Mouse (Mus musculus) MEL-GATA-1-ER (cell line): ENCODE results near the gene Gm19684.
"Not testable (repeated sequence)": the region's sequence is repeated elsewhere in the genome, so short reads cannot be mapped to it uniquely, and the experiment has no call there.

Source experiments
- DNase-seq: peaks from one replicate; pipeline ENCODE4 v3.0.0-alpha.2; 2012; ENCODE audit warnings: low read depth; ENCODE audit errors: extremely low read depth

Gene Gm19684

GRCm38 (mm10) chr17:36121352-36122020 is at the start of gene Gm19684:
Gene Gm19684, plus strand, starts transcription at chr17:36121678.
- peak; percentile 62 for DNase-seq

- DNase-seq: not testable (repeated sequence)
Measured at GRCm38 (mm10) chr17:36081901-36082300, 39.6 kb upstream of the Gm19684 start.

- DNase-seq: not testable (repeated sequence)
Measured at GRCm38 (mm10) chr17:36082519-36083232, 38.8 kb upstream of the Gm19684 start.

GRCm38 (mm10) chr17:36083266-36083869 is 38.1 kb upstream of the Gm19684 start:
- no peak for DNase-seq

- DNase-seq: no peak
Measured at GRCm38 (mm10) chr17:36083870-36084451, 37.5 kb upstream of the Gm19684 start.

GRCm38 (mm10) chr17:36085976-36086375 is 35.5 kb upstream of the Gm19684 start:
- DNase-seq: not testable (repeated sequence)

- DNase-seq: not testable (repeated sequence)
Measured at GRCm38 (mm10) chr17:36091933-36092332, 29.5 kb upstream of the Gm19684 start.

GRCm38 (mm10) chr17:36092520-36092919 is 29.0 kb upstream of the Gm19684 start:
- DNase-seq: not testable (repeated sequence)

- DNase-seq: no peak
Measured at GRCm38 (mm10) chr17:36093936-36094335, 27.5 kb upstream of the Gm19684 start.

GRCm38 (mm10) chr17:36099603-36100002 is 21.9 kb upstream of the Gm19684 start:
- not testable (repeated sequence) for DNase-seq

GRCm38 (mm10) chr17:36102091-36102490 is 19.4 kb upstream of the Gm19684 start:
- DNase-seq: not testable (repeated sequence)

GRCm38 (mm10) chr17:36110129-36110528 is 11.3 kb upstream of the Gm19684 start:
- DNase-seq: not testable (repeated sequence)

- not testable (repeated sequence) for DNase-seq
Measured at GRCm38 (mm10) chr17:36110641-36111509, 10.6 kb upstream of the Gm19684 start.

GRCm38 (mm10) chr17:36111510-36111868 is 10.0 kb upstream of the Gm19684 start:
- peak; percentile 36 for DNase-seq

GRCm38 (mm10) chr17:36113979-36114593 is 7.4 kb upstream of the Gm19684 start:
- not testable (repeated sequence) for DNase-seq

GRCm38 (mm10) chr17:36116545-36116944 is 4.9 kb upstream of the Gm19684 start:
- not testable (repeated sequence) for DNase-seq

- not testable (repeated sequence) for DNase-seq
Measured at GRCm38 (mm10) chr17:36120839-36121238, 639 bp upstream of the Gm19684 start.

- DNase-seq: not testable (repeated sequence)
Measured at GRCm38 (mm10) chr17:36124111-36124510, 2.6 kb downstream of the Gm19684 start.

- DNase-seq: not testable (repeated sequence)
Measured at GRCm38 (mm10) chr17:36128525-36128924, 7.0 kb downstream of the Gm19684 start.
